ENCODE assay signal across 9 mouse cellular contexts in genomic region chr10:79822372-79822771, GRCm38 (mm10). TPM values are rescaled to one million over a fixed set of nuclear protein-coding genes. Genes with fewer than 3 reads are reported as not detected.
DNase-seq lines count a peak whose midpoint lies in the region; ATAC-seq and TF ChIP-seq lines count a peak whose summit lies in the region.
"Had no signal": no experiment of that assay in that cellular context is flagged by ENCODE, and none has a peak within 500 bp of the region (broad histone marks: within the 10 kb centered on the region; RNA-seq: fewer than 3 reads in every experiment).

No protein-coding gene starts in this region.

- H3K9me3 ChIP-seq in heart, embryonic 11.5 days (replicated peaks; ENCODE audit: control insufficient read depth, low read length) = no peaks in the 10 kb centered on the region
- H3K9me3 ChIP-seq in liver, postnatal 0 days (ENCODE audit: low read length) = no peaks in the 10 kb centered on the region
- no peaks in the 10 kb centered on the region for H3K9me3 ChIP-seq in neural tube, embryonic 15.5 days (replicated peaks)

- H3K4me2 ChIP-seq in heart, embryonic 11.5 days = no peak overlapping the region; the same call in 1 of the 2 replicates
- peak overlapping the region; percentile 18; the same call in 1 of the 2 replicates for H3K4me2 ChIP-seq in liver, postnatal 0 days (ENCODE audit: low read depth, low read length)
- peak overlapping the region; percentile 5; the same call in 1 of the 2 replicates for H3K4me2 ChIP-seq in neural tube, embryonic 15.5 days

- TF ChIP-seq CTCF in liver, postnatal 0 days (IDR thresholded peaks at IDR 0.05; ENCODE audit: low read depth) = no peak

- no peak for TF ChIP-seq EP300 in liver, postnatal 0 days (IDR thresholded peaks at IDR 0.05; ENCODE audit: low read depth)

- peaks cover 3% of the 10 kb centered on the region; the same call in 1 of the 2 replicates for H3K27me3 ChIP-seq in heart, embryonic 11.5 days (ENCODE audit: control insufficient read depth, insufficient read depth, low read length)
- no peaks in the 10 kb centered on the region for H3K27me3 ChIP-seq in liver, postnatal 0 days (ENCODE audit: insufficient read depth, low read length)
- H3K27me3 ChIP-seq in neural tube, embryonic 15.5 days (replicated peaks) = no peaks in the 10 kb centered on the region

- ATAC-seq in heart, embryonic 11.5 days (replicated peaks; ENCODE audit: insufficient number of reproducible peaks, low FRiP score, low TSS enrichment) = no peak
- peak; percentile 84 for ATAC-seq in liver, postnatal 0 days
- no peak for ATAC-seq in neural tube, embryonic 15.5 days (ENCODE audit: low FRiP score)
- ATAC-seq in erythroblast, adult 5-6 weeks (replicated peaks; ENCODE audit: low FRiP score, poor library complexity, severe bottlenecking) = no peak

- no peaks in the 10 kb centered on the region for H3K36me3 ChIP-seq in heart, embryonic 11.5 days (ENCODE audit: control insufficient read depth, insufficient read depth, low read length)
- no peaks in the 10 kb centered on the region for H3K36me3 ChIP-seq in liver, postnatal 0 days (replicated peaks; ENCODE audit: insufficient read depth, low read length)
- H3K36me3 ChIP-seq in neural tube, embryonic 15.5 days = peaks cover 35% of the 10 kb centered on the region

- 42% methylated on average over 15 of the region's 17 CpGs for WGBS in heart, embryonic 11.5 days (ENCODE audit: insufficient replicate concordance)
- WGBS in liver, postnatal 0 days (ENCODE audit: insufficient replicate concordance) = 50% methylated on average over 13 of the region's 17 CpGs
- WGBS in neural tube, embryonic 15.5 days = 41% methylated on average over 16 of the region's 17 CpGs

- H3K4me1 ChIP-seq in heart, embryonic 11.5 days (ENCODE audit: control insufficient read depth, insufficient read depth, low read length) = peaks cover 17% of the 10 kb centered on the region
- H3K4me1 ChIP-seq in liver, postnatal 0 days (ENCODE audit: insufficient read depth) = peaks cover 5% of the 10 kb centered on the region
- H3K4me1 ChIP-seq in neural tube, embryonic 15.5 days = peaks cover 10% of the 10 kb centered on the region; the same call in 1 of the 2 replicates

- H3K9ac ChIP-seq in heart, embryonic 11.5 days (ENCODE audit: low read depth, low read length) = peak overlapping the region; percentile 43; the same call in 1 of the 2 replicates
- H3K9ac ChIP-seq in liver, postnatal 0 days (replicated peaks) = no peak overlapping the region; the same call in 1 of the 2 replicates
- H3K9ac ChIP-seq in neural tube, embryonic 15.5 days (replicated peaks) = no peak overlapping the region

- DNase-seq in heart, adult 8-10 months (ENCODE audit: low spot score) = no peak
- peak; percentile 90 for DNase-seq in kidney, adult 9 months
- peak; percentile 63 for DNase-seq in liver, postnatal 0 days
- no peak for DNase-seq in cerebellum, adult 18-20 months
- DNase-seq in layer of hippocampus, adult 9-10 months (ENCODE audit: low spot score) = no peak
- DNase-seq: thymus, adult 2 months had no signal

- no peak overlapping the region for H3K4me3 ChIP-seq in heart, embryonic 11.5 days (ENCODE audit: low read depth, low read length)
- H3K4me3 ChIP-seq in liver, postnatal 0 days (ENCODE audit: low read depth, low read length) = no peak overlapping the region
- no peak overlapping the region for H3K4me3 ChIP-seq in neural tube, embryonic 15.5 days (replicated peaks)

- no peak overlapping the region for H3K27ac ChIP-seq in heart, embryonic 11.5 days (ENCODE audit: low read depth, low read length)
- H3K27ac ChIP-seq in liver, postnatal 0 days (ENCODE audit: low read depth) = no peak overlapping the region
- no peak overlapping the region for H3K27ac ChIP-seq in neural tube, embryonic 15.5 days (replicated peaks)

RNA-seq across cellular contexts. Expression of gene Misp, which starts 1.6 kb away (rescaled TPM):
- 0.63 and 0.89 TPM in 2 replicates for polyA plus RNA-seq in heart, embryonic 11.5 days (2014; fragmentation: Nextera tagmentation; extraction: Ambion mirVana)
- total RNA-seq in heart, adult 8-10 months (2022) = under 1 TPM in 3 of 4 experiments, not detected in 1; 0.31 to 0.75 (median 0.60) TPM
- 1.00 and 1.3 TPM in 2 replicates for polyA plus RNA-seq in liver, postnatal 0 days (2015; fragmentation: Nextera tagmentation; extraction: Ambion mirVana)
- 0.33 and 11.5 TPM in 2 replicates for polyA plus RNA-seq in neural tube, embryonic 15.5 days (2015; fragmentation: Nextera tagmentation; extraction: Ambion mirVana)
- total RNA-seq in erythroblast, adult 5-6 weeks (2015; ENCODE audit: low replicate concordance) = not detected in 2 replicates
- total RNA-seq in erythroblast, adult 5-6 weeks (2017; ENCODE audit: low replicate concordance) = not detected in 2 replicates

RNA-seq across cellular contexts. Expression of gene Palm, which starts 29.0 kb away (rescaled TPM):
- polyA plus RNA-seq in heart, embryonic 11.5 days (2014; fragmentation: Nextera tagmentation; extraction: Ambion mirVana) = 66.6 and 70.1 TPM in 2 replicates
- total RNA-seq in heart, adult 8-10 months (2022) = 10 to 100 TPM; 37.8 to 53.8 (median 51.7) TPM
- polyA plus RNA-seq in liver, postnatal 0 days (2015; fragmentation: Nextera tagmentation; extraction: Ambion mirVana) = 7.9 and 9.2 TPM in 2 replicates
- 227 and 256 TPM in 2 replicates for polyA plus RNA-seq in neural tube, embryonic 15.5 days (2015; fragmentation: Nextera tagmentation; extraction: Ambion mirVana)
- 9.4 and 12.5 TPM in 2 replicates for total RNA-seq in erythroblast, adult 5-6 weeks (2015; ENCODE audit: low replicate concordance)
- 4.5 and 10.0 TPM in 2 replicates for total RNA-seq in erythroblast, adult 5-6 weeks (2017; ENCODE audit: low replicate concordance)

RNA-seq across cellular contexts. Expression of gene Prss57, which starts 31.6 kb away (rescaled TPM):
- polyA plus RNA-seq in heart, embryonic 11.5 days (2014; fragmentation: Nextera tagmentation; extraction: Ambion mirVana) = not detected in 2 replicates
- total RNA-seq in heart, adult 8-10 months (2022) = not detected
- 5.0 and 7.2 TPM in 2 replicates for polyA plus RNA-seq in liver, postnatal 0 days (2015; fragmentation: Nextera tagmentation; extraction: Ambion mirVana)
- polyA plus RNA-seq in neural tube, embryonic 15.5 days (2015; fragmentation: Nextera tagmentation; extraction: Ambion mirVana) = 0.14 and 10.2 TPM in 2 replicates
- total RNA-seq in erythroblast, adult 5-6 weeks (2015; ENCODE audit: low replicate concordance) = 30.5 and 45.0 TPM in 2 replicates
- 6.8 and 14.3 TPM in 2 replicates for total RNA-seq in erythroblast, adult 5-6 weeks (2017; ENCODE audit: low replicate concordance)

RNA-seq across cellular contexts. Expression of gene Ptbp1, which starts 31.9 kb away (rescaled TPM):
- 112 TPM in 2 replicates for polyA plus RNA-seq in heart, embryonic 11.5 days (2014; fragmentation: Nextera tagmentation; extraction: Ambion mirVana)
- 10 to 100 TPM; 45.4 to 57.7 (median 49.9) TPM for total RNA-seq in heart, adult 8-10 months (2022)
- polyA plus RNA-seq in liver, postnatal 0 days (2015; fragmentation: Nextera tagmentation; extraction: Ambion mirVana) = 55.4 and 59.1 TPM in 2 replicates
- 55.8 and 121 TPM in 2 replicates for polyA plus RNA-seq in neural tube, embryonic 15.5 days (2015; fragmentation: Nextera tagmentation; extraction: Ambion mirVana)
- 45.2 and 66.7 TPM in 2 replicates for total RNA-seq in erythroblast, adult 5-6 weeks (2015; ENCODE audit: low replicate concordance)
- 38.2 and 53.2 TPM in 2 replicates for total RNA-seq in erythroblast, adult 5-6 weeks (2017; ENCODE audit: low replicate concordance)

RNA-seq across cellular contexts. Expression of gene Fstl3, which starts 45.3 kb away (rescaled TPM):
- polyA plus RNA-seq in heart, embryonic 11.5 days (2014; fragmentation: Nextera tagmentation; extraction: Ambion mirVana) = 11.4 TPM in 2 replicates
- total RNA-seq in heart, adult 8-10 months (2022) = 1 to 10 TPM; 2.9 to 5.8 (median 3.6) TPM
- 0.36 and 0.63 TPM in 2 replicates for polyA plus RNA-seq in liver, postnatal 0 days (2015; fragmentation: Nextera tagmentation; extraction: Ambion mirVana)
- polyA plus RNA-seq in neural tube, embryonic 15.5 days (2015; fragmentation: Nextera tagmentation; extraction: Ambion mirVana) = 2.6 and 4.5 TPM in 2 replicates
- 1.7 and 5.8 TPM in 2 replicates for total RNA-seq in erythroblast, adult 5-6 weeks (2015; ENCODE audit: low replicate concordance)
- total RNA-seq in erythroblast, adult 5-6 weeks (2017; ENCODE audit: low replicate concordance) = not detected in 2 replicates

Comparison
In these comparisons a context has a peak if more than half of its experiments do, and no peak if none do; other contexts are left out.
1. DNase-seq: peak in kidney, adult 9 months (single experiment) and liver, postnatal 0 days (single experiment); none in heart, adult 8-10 months (single experiment), cerebellum, adult 18-20 months (0 of 2) and layer of hippocampus, adult 9-10 months (single experiment).